Mouse (Mus musculus): Measurements from ENCODE around the gene Itpka. TPM values are rescaled to one million over a fixed set of nuclear protein-coding genes. Genes with fewer than 3 reads are reported as not detected.
A peak's percentile ranks its signal among the peaks of the same experiment; 100 is the strongest.

Itpka gene
- polyA plus RNA-seq, 1 experiment from 2014 or later = 10.5 TPM

GRCm38 (mm10) chr2:119743808-119744162 is 1.6 kb downstream of the Itpka start:
- Histone ChIP-seq H3K27ac (ENCODE audit: low read length) (peak overlapping the region; percentile 53), H3K4me3 (ENCODE audit: low read depth, low read length) (peak overlapping the region; percentile 58), H3K4me1 (ENCODE audit: control insufficient read depth, insufficient read depth, low read length) (peaks cover 25% of the 10 kb centered on the region; the same call in 1 of the 2 replicates), H3K9me3 (ENCODE audit: control insufficient read depth, low read depth, low read length) (no peaks in the 10 kb centered on the region), H3K27me3 (ENCODE audit: control insufficient read depth, insufficient read depth, low read length) (peaks cover 10% of the 10 kb centered on the region), H3K4me2 (replicated peaks; ENCODE audit: low read depth, low read length) (peak overlapping the region; percentile 100), H3K36me3 (ENCODE audit: control insufficient read depth, insufficient read depth, low read length) (no peaks in the 10 kb centered on the region), H3K9ac (replicated peaks; ENCODE audit: low read depth, low read length) (no peak overlapping the region)
- no peak for ATAC-seq (ENCODE audit: insufficient number of reproducible peaks, insufficient read depth, low FRiP score, low read depth)
- 9% methylated on average over 22 of the region's 22 CpGs for WGBS

- Histone ChIP-seq H3K4me3 (ENCODE audit: low read depth, low read length) (peak overlapping the region; percentile 58), H3K27ac (ENCODE audit: low read length) (peak overlapping the region; percentile 53), H3K27me3 (ENCODE audit: control insufficient read depth, insufficient read depth, low read length) (peaks cover 10% of the 10 kb centered on the region), H3K4me1 (ENCODE audit: control insufficient read depth, insufficient read depth, low read length) (peaks cover 25% of the 10 kb centered on the region; the same call in 1 of the 2 replicates), H3K9ac (replicated peaks; ENCODE audit: low read depth, low read length) (no peak overlapping the region), H3K36me3 (ENCODE audit: control insufficient read depth, insufficient read depth, low read length) (no peaks in the 10 kb centered on the region), H3K9me3 (ENCODE audit: control insufficient read depth, low read depth, low read length) (no peaks in the 10 kb centered on the region), H3K4me2 (replicated peaks; ENCODE audit: low read depth, low read length) (peak overlapping the region; percentile 100)
- peak; percentile 78 for ATAC-seq (ENCODE audit: insufficient number of reproducible peaks, insufficient read depth, low FRiP score, low read depth)
- 5% methylated on average over 46 of the region's 46 CpGs for WGBS
Measured at GRCm38 (mm10) chr2:119744163-119745111, 2.3 kb downstream of the Itpka start.

- H3K4me2 ChIP-seq (replicated peaks; ENCODE audit: low read depth, low read length) = peak overlapping the region; percentile 100
- peaks cover 10% of the 10 kb centered on the region for H3K27me3 ChIP-seq (ENCODE audit: control insufficient read depth, insufficient read depth, low read length)
Measured at GRCm38 (mm10) chr2:119745281-119745680, 3.1 kb downstream of the Itpka start.

GRCm38 (mm10) chr2:119747554-119747953 is 5.4 kb downstream of the Itpka start:
- 68% methylated on average over 7 of the region's 7 CpGs for WGBS
- peaks cover 9% of the 10 kb centered on the region for H3K27me3 ChIP-seq (ENCODE audit: control insufficient read depth, insufficient read depth, low read length)
- no peak overlapping the region for H3K9ac ChIP-seq (replicated peaks; ENCODE audit: low read depth, low read length)
- no peak overlapping the region for H3K27ac ChIP-seq (ENCODE audit: low read length)
- no peak overlapping the region for H3K4me3 ChIP-seq (ENCODE audit: low read depth, low read length)
- H3K4me2 ChIP-seq (replicated peaks; ENCODE audit: low read depth, low read length) = no peak overlapping the region
- no peaks in the 10 kb centered on the region for H3K36me3 ChIP-seq (ENCODE audit: control insufficient read depth, insufficient read depth, low read length)
- H3K9me3 ChIP-seq (ENCODE audit: control insufficient read depth, low read depth, low read length) = no peaks in the 10 kb centered on the region
- peaks cover 14% of the 10 kb centered on the region; the same call in 1 of the 2 replicates for H3K4me1 ChIP-seq (ENCODE audit: control insufficient read depth, insufficient read depth, low read length)
- ATAC-seq (ENCODE audit: insufficient number of reproducible peaks, insufficient read depth, low FRiP score, low read depth) = no peak

More at GRCm38 (mm10) chr2:119745281-119745680, 3.1 kb downstream of the Itpka start:
- Histone ChIP-seq H3K36me3 (ENCODE audit: control insufficient read depth, insufficient read depth, low read length) (no peaks in the 10 kb centered on the region), H3K4me1 (ENCODE audit: control insufficient read depth, insufficient read depth, low read length) (peaks cover 25% of the 10 kb centered on the region; the same call in 1 of the 2 replicates), H3K9me3 (ENCODE audit: control insufficient read depth, low read depth, low read length) (no peaks in the 10 kb centered on the region), H3K9ac (replicated peaks; ENCODE audit: low read depth, low read length) (no peak overlapping the region), H3K27ac (ENCODE audit: low read length) (peak overlapping the region; percentile 53; the same call in 1 of the 2 replicates), H3K4me3 (ENCODE audit: low read depth, low read length) (no peak overlapping the region)
- WGBS = 7% methylated on average over 1 of the region's 1 CpGs
- ATAC-seq (ENCODE audit: insufficient number of reproducible peaks, insufficient read depth, low FRiP score, low read depth) = no peak

GRCm38 (mm10) chr2:119749260-119749659 is 7.1 kb downstream of the Itpka start:
- no peak overlapping the region for H3K4me2 ChIP-seq (replicated peaks; ENCODE audit: low read depth, low read length)
- 71% methylated on average over 13 of the region's 13 CpGs for WGBS
- no peak overlapping the region for H3K4me3 ChIP-seq (ENCODE audit: low read depth, low read length)
- H3K9me3 ChIP-seq (ENCODE audit: control insufficient read depth, low read depth, low read length) = no peaks in the 10 kb centered on the region
- no peaks in the 10 kb centered on the region for H3K36me3 ChIP-seq (ENCODE audit: control insufficient read depth, insufficient read depth, low read length)
- no peak overlapping the region for H3K27ac ChIP-seq (ENCODE audit: low read length)
- ATAC-seq (ENCODE audit: insufficient number of reproducible peaks, insufficient read depth, low FRiP score, low read depth) = no peak
- peaks cover 4% of the 10 kb centered on the region; the same call in 1 of the 2 replicates for H3K4me1 ChIP-seq (ENCODE audit: control insufficient read depth, insufficient read depth, low read length)
- H3K27me3 ChIP-seq (ENCODE audit: control insufficient read depth, insufficient read depth, low read length) = no peaks in the 10 kb centered on the region
- H3K9ac ChIP-seq (replicated peaks; ENCODE audit: low read depth, low read length) = no peak overlapping the region

- WGBS = 2% methylated on average over 26 of the region's 31 CpGs
- peak overlapping the region; percentile 42 for H3K9ac ChIP-seq (replicated peaks; ENCODE audit: low read depth, low read length)
- no peaks in the 10 kb centered on the region for H3K36me3 ChIP-seq (ENCODE audit: control insufficient read depth, insufficient read depth, low read length)
- peak overlapping the region; percentile 99 for H3K4me2 ChIP-seq (replicated peaks; ENCODE audit: low read depth, low read length)
- H3K27ac ChIP-seq (ENCODE audit: low read length) = no peak overlapping the region
- peaks cover 19% of the 10 kb centered on the region for H3K27me3 ChIP-seq (ENCODE audit: control insufficient read depth, insufficient read depth, low read length)
- H3K9me3 ChIP-seq (ENCODE audit: control insufficient read depth, low read depth, low read length) = no peaks in the 10 kb centered on the region
- ATAC-seq (ENCODE audit: insufficient number of reproducible peaks, insufficient read depth, low FRiP score, low read depth) = peak; percentile 54; the same call in 1 of the 2 replicates
- peak overlapping the region; percentile 57 for H3K4me3 ChIP-seq (ENCODE audit: low read depth, low read length)
- peaks cover 3% of the 10 kb centered on the region; the same call in 1 of the 2 replicates for H3K4me1 ChIP-seq (ENCODE audit: control insufficient read depth, insufficient read depth, low read length)
Measured at GRCm38 (mm10) chr2:119757601-119758100, 15.5 kb downstream of the Itpka start.

GRCm38 (mm10) chr2:119758101-119758843 is 16.1 kb downstream of the Itpka start:
- peaks cover 19% of the 10 kb centered on the region for H3K27me3 ChIP-seq (ENCODE audit: control insufficient read depth, insufficient read depth, low read length)
- H3K4me3 ChIP-seq (ENCODE audit: low read depth, low read length) = peak overlapping the region; percentile 57
- peaks cover 3% of the 10 kb centered on the region; the same call in 1 of the 2 replicates for H3K4me1 ChIP-seq (ENCODE audit: control insufficient read depth, insufficient read depth, low read length)
- WGBS = under 1% methylated on average over 66 of the region's 77 CpGs
- H3K9me3 ChIP-seq (ENCODE audit: control insufficient read depth, low read depth, low read length) = no peaks in the 10 kb centered on the region
- peak overlapping the region; percentile 42 for H3K9ac ChIP-seq (replicated peaks; ENCODE audit: low read depth, low read length)
- H3K27ac ChIP-seq (ENCODE audit: low read length) = no peak overlapping the region
- peak overlapping the region; percentile 99 for H3K4me2 ChIP-seq (replicated peaks; ENCODE audit: low read depth, low read length)
- peak; percentile 51 for ATAC-seq (ENCODE audit: insufficient number of reproducible peaks, insufficient read depth, low FRiP score, low read depth)
- no peaks in the 10 kb centered on the region for H3K36me3 ChIP-seq (ENCODE audit: control insufficient read depth, insufficient read depth, low read length)
